Comparison of ENCODE assay signal across 9 mouse cellular contexts in the genomic region with DNA sequence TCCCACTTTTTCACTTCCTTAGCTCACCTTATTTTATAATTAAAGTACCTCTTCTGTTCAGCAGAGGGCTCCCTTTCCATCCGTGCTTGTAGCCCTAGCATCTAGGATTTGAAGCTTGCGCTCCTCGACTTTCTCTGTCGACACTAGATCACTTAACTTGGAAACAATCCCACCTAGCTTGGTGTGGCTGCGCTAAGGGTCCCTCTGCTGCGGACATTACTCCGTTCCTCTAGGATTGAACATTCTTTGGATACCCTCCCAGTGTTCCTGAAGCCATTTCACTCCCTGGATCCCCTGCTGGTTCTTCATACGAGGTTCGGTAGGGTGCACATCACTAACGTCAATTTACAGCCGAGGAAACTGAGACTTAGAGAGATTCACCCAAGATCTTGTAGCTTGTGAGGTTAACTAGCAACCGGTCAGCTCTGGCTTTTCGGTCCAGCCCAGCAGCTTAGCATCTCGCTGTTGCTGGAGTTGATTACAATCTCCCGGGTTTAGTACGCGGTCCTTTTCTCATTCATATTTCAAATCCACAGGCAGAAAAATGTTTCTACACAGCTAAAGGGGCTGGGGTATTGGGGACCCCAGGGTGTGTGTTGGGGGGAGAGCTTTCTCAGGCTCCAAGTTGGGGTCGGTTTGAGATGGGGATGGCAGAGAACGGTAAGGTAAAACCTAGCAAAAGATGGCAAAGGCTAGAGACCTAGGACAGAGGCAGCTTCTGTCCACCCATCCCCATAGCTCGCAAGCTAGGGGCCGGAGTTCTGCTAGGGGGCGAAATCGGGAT. TPM values are rescaled to one million over a fixed set of nuclear protein-coding genes. Genes with fewer than 3 reads are reported as not detected.
DNase-seq lines count a peak whose midpoint lies in the region; ATAC-seq and TF ChIP-seq lines count a peak whose summit lies in the region.
"Had no signal": no experiment of that assay in that cellular context is flagged by ENCODE, and none has a peak within 500 bp of the region (broad histone marks: within the 10 kb centered on the region; RNA-seq: fewer than 3 reads in every experiment).

No protein-coding gene starts in this region.

- under 1% methylated on average over 23 of the region's 23 CpGs for WGBS in embryonic facial prominence, embryonic 14.5 days
- 1% methylated on average over 23 of the region's 23 CpGs for WGBS in lung, embryonic 15.5 days

- DNase-seq in urinary bladder, postnatal 14 days (ENCODE audit: low spot score): peak; percentile 14
- DNase-seq in urinary bladder, postnatal 4 days (ENCODE audit: low spot score in 2 of 2): no peak
- peak; percentile 89 for DNase-seq in embryonic facial prominence, embryonic 14.5 days (ENCODE audit: low spot score)
- DNase-seq in heart, postnatal 4 days: peak; percentile 22
- DNase-seq in layer of hippocampus, adult 2 months (ENCODE audit: low spot score in 2 of 2): peak; percentile 54 to 60
- peak; percentile 51 to 58 for DNase-seq in right cerebral cortex, adult 2 months (ENCODE audit: low spot score in 2 of 2)

- no peak overlapping the region; the same call in 1 of the 2 replicates for H3K9ac ChIP-seq in embryonic facial prominence, embryonic 14.5 days (ENCODE audit: low read depth, low read length)
- H3K9ac ChIP-seq in lung, embryonic 15.5 days: 0 out of 2 replicates have a peak overlapping the region, but pooled peaks have one; percentile 39

- H3K9me3 ChIP-seq in embryonic facial prominence, embryonic 14.5 days (ENCODE audit: control insufficient read depth, low read length): no peaks in the 10 kb centered on the region
- H3K9me3 ChIP-seq in lung, embryonic 15.5 days: no peaks in the 10 kb centered on the region

- no peak overlapping the region for H3K27ac ChIP-seq in embryonic facial prominence, embryonic 14.5 days (replicated peaks; ENCODE audit: low read depth, low read length)
- H3K27ac ChIP-seq in layer of hippocampus, adult 2 months: peak overlapping the region; percentile 75; the same call in 1 of the 2 replicates
- no peak overlapping the region for H3K27ac ChIP-seq in lung, embryonic 15.5 days
- H3K27ac ChIP-seq: macrophage had no signal

- no peak for ATAC-seq in embryonic facial prominence, embryonic 14.5 days (ENCODE audit: low read depth)
- no peak for ATAC-seq in lung, embryonic 15.5 days (ENCODE audit: borderline replicate concordance, extremely low read depth, low FRiP score, low TSS enrichment)
- ATAC-seq in erythroblast, adult 5-6 weeks (replicated peaks; ENCODE audit: low FRiP score, poor library complexity, severe bottlenecking): no peak

- peak overlapping the region; percentile 98 for H3K4me2 ChIP-seq in embryonic facial prominence, embryonic 14.5 days (ENCODE audit: low read depth, low read length)
- H3K4me2 ChIP-seq in lung, embryonic 15.5 days: peak overlapping the region; percentile 99

- no peaks in the 10 kb centered on the region for H3K36me3 ChIP-seq in embryonic facial prominence, embryonic 14.5 days (ENCODE audit: control insufficient read depth, insufficient read depth, low read length)
- no peaks in the 10 kb centered on the region for H3K36me3 ChIP-seq in lung, embryonic 15.5 days

- H3K4me1 ChIP-seq in embryonic facial prominence, embryonic 14.5 days (ENCODE audit: control insufficient read depth, insufficient read depth, low read length): peaks cover 10% of the 10 kb centered on the region; the same call in 1 of the 2 replicates
- peaks cover 27% of the 10 kb centered on the region for H3K4me1 ChIP-seq in lung, embryonic 15.5 days

- TF ChIP-seq CTCF in layer of hippocampus, adult 2 months (conservative IDR thresholded peaks at IDR 0.05): peak; percentile 91

- peaks cover 42% of the 10 kb centered on the region for H3K27me3 ChIP-seq in embryonic facial prominence, embryonic 14.5 days (replicated peaks; ENCODE audit: control insufficient read depth, insufficient read depth, low read length)
- peaks cover 79% of the 10 kb centered on the region for H3K27me3 ChIP-seq in lung, embryonic 15.5 days

- peak overlapping the region; percentile 59 for H3K4me3 ChIP-seq in embryonic facial prominence, embryonic 14.5 days (ENCODE audit: low read depth, low read length)
- peak overlapping the region; percentile 69 for H3K4me3 ChIP-seq in layer of hippocampus, adult 2 months
- H3K4me3 ChIP-seq in lung, embryonic 15.5 days: peak overlapping the region; percentile 51

RNA-seq across cellular contexts. Expression of gene Sema5b, which starts 0.4 kb away (rescaled TPM):
- 5.5 and 8.0 TPM in 2 replicates for polyA plus RNA-seq in embryonic facial prominence, embryonic 14.5 days (2014; fragmentation: Nextera tagmentation; extraction: Ambion mirVana)
- 1 to 10 TPM; 2.1 to 2.8 TPM for total RNA-seq in heart, postnatal 4 days (2021)
- 10 to 100 TPM; 18.3 to 19.7 TPM for total RNA-seq in layer of hippocampus, adult 2 months (2021)
- polyA plus RNA-seq in lung, embryonic 15.5 days (2015; fragmentation: Nextera tagmentation; extraction: Ambion mirVana): 3.2 and 4.5 TPM in 2 replicates
- total RNA-seq in erythroblast, adult 5-6 weeks (2015; ENCODE audit: low replicate concordance): not detected in 2 replicates
- total RNA-seq in erythroblast, adult 5-6 weeks (2017; ENCODE audit: low replicate concordance): not detected in 2 replicates
- polyA plus RNA-seq: macrophage had no signal

RNA-seq across cellular contexts. Expression of gene Pdia5, which starts 49.9 kb away (rescaled TPM):
- polyA plus RNA-seq in embryonic facial prominence, embryonic 14.5 days (2014; fragmentation: Nextera tagmentation; extraction: Ambion mirVana): 26.1 and 27.7 TPM in 2 replicates
- 10 to 100 TPM; 12.4 to 13.2 TPM for total RNA-seq in heart, postnatal 4 days (2021)
- 1 to 10 TPM; 3.0 to 3.8 TPM for total RNA-seq in layer of hippocampus, adult 2 months (2021)
- polyA plus RNA-seq in lung, embryonic 15.5 days (2015; fragmentation: Nextera tagmentation; extraction: Ambion mirVana): 42.9 and 43.1 TPM in 2 replicates
- 4.0 and 6.3 TPM in 2 replicates for total RNA-seq in erythroblast, adult 5-6 weeks (2015; ENCODE audit: low replicate concordance)
- total RNA-seq in erythroblast, adult 5-6 weeks (2017; ENCODE audit: low replicate concordance): 1.2 TPM in 1 of 2 replicates, not detected in the other

Comparison
In these comparisons a context has a peak if more than half of its experiments do, and no peak if none do; other contexts are left out.
1. DNase-seq: peak in urinary bladder, postnatal 14 days (single experiment), embryonic facial prominence, embryonic 14.5 days (single experiment), heart, postnatal 4 days (single experiment), layer of hippocampus, adult 2 months (2 of 2) and right cerebral cortex, adult 2 months (2 of 2); none in urinary bladder, postnatal 4 days (0 of 2).
2. RNA of gene Sema5b, which starts 0.4 kb away (total RNA-seq): 18.3 to 19.7 TPM in layer of hippocampus, adult 2 months; 2.1 to 2.8 TPM in heart, postnatal 4 days and not detected in erythroblast, adult 5-6 weeks; every median in the first group is over 4 times any median in the second.
3. Peak in every context shown above with its lines, with median percentiles within 50 percentile points of each other: H3K4me3 ChIP-seq.